8 mouse cellular contexts compared by ENCODE assay signal in genomic region chr5:118089102-118089501, GRCm38 (mm10).
A peak's percentile ranks its signal among the peaks of the same experiment; 100 is the strongest.
DNase-seq lines count a peak whose midpoint lies in the region; ATAC-seq and TF ChIP-seq lines count a peak whose summit lies in the region.

No protein-coding gene starts in this region.

- no peak for DNase-seq in midbrain, embryonic 11.5 days (ENCODE audit: low spot score, missing footprints)
- no peak for DNase-seq in midbrain, embryonic 10.5 days (ENCODE audit: low spot score)
- DNase-seq in cerebellum, adult 9-10 months = peak; percentile 85
- peak; percentile 49 to 79 for DNase-seq in heart, adult 18-20 months
- peak; percentile 61 for DNase-seq in retina, postnatal 7 days (ENCODE audit: low read depth, low spot score)
- no peak for DNase-seq in thymus, postnatal 4 days
- no peak for DNase-seq in thymus, postnatal 14 days

- peaks cover 7% of the 10 kb centered on the region; the same call in 1 of the 2 replicates for H3K4me1 ChIP-seq in midbrain, embryonic 11.5 days (ENCODE audit: control insufficient read depth, insufficient read depth, low read length)
- peaks cover 26% of the 10 kb centered on the region for H3K4me1 ChIP-seq in midbrain, embryonic 10.5 days
- no peaks in the 10 kb centered on the region for H3K4me1 ChIP-seq in intestine, postnatal 0 days (replicated peaks; ENCODE audit: control insufficient read depth, insufficient read depth, low read length)

- H3K9me3 ChIP-seq in midbrain, embryonic 11.5 days (ENCODE audit: control insufficient read depth, low read length) = no peaks in the 10 kb centered on the region
- H3K9me3 ChIP-seq in midbrain, embryonic 10.5 days (replicated peaks) = no peaks in the 10 kb centered on the region
- H3K9me3 ChIP-seq in intestine, postnatal 0 days (ENCODE audit: control insufficient read depth) = no peaks in the 10 kb centered on the region

- peak; percentile 38 for TF ChIP-seq CTCF in intestine, postnatal 0 days (IDR thresholded peaks at IDR 0.05; ENCODE audit: low read depth)

- no peak overlapping the region for H3K4me3 ChIP-seq in midbrain, embryonic 11.5 days (ENCODE audit: low read depth, low read length)
- H3K4me3 ChIP-seq in midbrain, embryonic 10.5 days = no peak overlapping the region
- H3K4me3 ChIP-seq in intestine, postnatal 0 days (ENCODE audit: low read depth, low read length) = no peak overlapping the region

- no peak overlapping the region for H3K9ac ChIP-seq in midbrain, embryonic 11.5 days (ENCODE audit: low read length)
- no peak overlapping the region for H3K9ac ChIP-seq in intestine, postnatal 0 days (ENCODE audit: low read depth, low read length)

- H3K27ac ChIP-seq in midbrain, embryonic 11.5 days (ENCODE audit: low read depth, low read length) = peak overlapping the region; percentile 27; the same call in 1 of the 2 replicates
- no peak overlapping the region for H3K27ac ChIP-seq in midbrain, embryonic 10.5 days (replicated peaks)
- H3K27ac ChIP-seq in intestine, postnatal 0 days (ENCODE audit: low read depth, low read length) = no peak overlapping the region

- no peak overlapping the region for H3K4me2 ChIP-seq in midbrain, embryonic 11.5 days
- no peak overlapping the region for H3K4me2 ChIP-seq in intestine, postnatal 0 days (replicated peaks; ENCODE audit: low read depth)

- no peaks in the 10 kb centered on the region for H3K27me3 ChIP-seq in midbrain, embryonic 11.5 days (ENCODE audit: control insufficient read depth, insufficient read depth, low read length)
- no peaks in the 10 kb centered on the region for H3K27me3 ChIP-seq in midbrain, embryonic 10.5 days (ENCODE audit: low read depth, poor library complexity, severe bottlenecking)
- H3K27me3 ChIP-seq in intestine, postnatal 0 days (replicated peaks; ENCODE audit: control insufficient read depth, insufficient read depth, low read length) = no peaks in the 10 kb centered on the region

- peak; percentile 74 for ATAC-seq in midbrain, embryonic 11.5 days (ENCODE audit: low FRiP score)
- ATAC-seq in intestine, postnatal 0 days = peak; percentile 39

- WGBS in midbrain, embryonic 11.5 days = 64% methylated on average over 7 of the region's 7 CpGs
- 72% methylated on average over 7 of the region's 7 CpGs for WGBS in midbrain, embryonic 10.5 days
- WGBS in intestine, postnatal 0 days = 56% methylated on average over 7 of the region's 7 CpGs

- peaks cover 9% of the 10 kb centered on the region for H3K36me3 ChIP-seq in midbrain, embryonic 11.5 days (ENCODE audit: control insufficient read depth, insufficient read depth, low read length)
- H3K36me3 ChIP-seq in midbrain, embryonic 10.5 days = peaks cover 57% of the 10 kb centered on the region
- H3K36me3 ChIP-seq in intestine, postnatal 0 days (ENCODE audit: control insufficient read depth, insufficient read depth) = peaks cover 34% of the 10 kb centered on the region

Comparison
In these comparisons a context has a peak if more than half of its experiments do, and no peak if none do; other contexts are left out.
1. DNase-seq: peak in cerebellum, adult 9-10 months (single experiment), heart, adult 18-20 months (2 of 2) and retina, postnatal 7 days (single experiment); none in midbrain, embryonic 11.5 days (single experiment), midbrain, embryonic 10.5 days (single experiment), thymus, postnatal 4 days (single experiment) and thymus, postnatal 14 days (single experiment).